Mouse (Mus musculus) liver, embryonic 16.5 days (tissue): ENCODE data around the gene Ndel1. TPM values are rescaled to one million over a fixed set of nuclear protein-coding genes. Genes with fewer than 3 reads are reported as not detected.

Source experiments
- ATAC-seq: fragments of 200-750 bp; cut with Nextera tagmentation; 2 replicates; pipeline ENCODE4 v1.8.0; 2017; ENCODE audit warnings: low read depth, mild to moderate bottlenecking, moderate number of reproducible peaks, moderate library complexity
- H3K27ac ChIP-seq: fragments of 300-500 bp; sonication (generic); 2 replicates; pipeline ENCODE4 v1.5.1; 2014; ENCODE audit warnings: mild to moderate bottlenecking, low read length
- H3K27me3 ChIP-seq: fragments of 300-500 bp; sonication (generic); 2 replicates; pipeline ENCODE4 v1.6.1; 2014; ENCODE audit warnings: low read depth, low read length, mixed read lengths; ENCODE audit not compliant: control insufficient read depth, insufficient read depth
- H3K36me3 ChIP-seq: fragments of 300-500 bp; sonication (generic); 2 replicates; pipeline ENCODE4 v1.6.1; 2014; ENCODE audit warnings: mild to moderate bottlenecking; ENCODE audit not compliant: control insufficient read depth, insufficient read depth
- H3K4me1 ChIP-seq: fragments of 300-500 bp; sonication (generic); 2 replicates; pipeline ENCODE4 v1.6.1; 2014; ENCODE audit warnings: low read depth, low read length, mixed read lengths; ENCODE audit not compliant: control insufficient read depth
- H3K4me2 ChIP-seq: fragments of 300-500 bp; sonication (generic); 2 replicates; pipeline ENCODE4 v1.6.1; 2014; ENCODE audit warnings: low read depth, low read length, mixed read lengths
- H3K4me3 ChIP-seq: fragments of 300-500 bp; sonication (generic); 2 replicates; pipeline ENCODE4 v1.5.1; 2014; ENCODE audit warnings: low read depth, mild to moderate bottlenecking, low read length
- H3K9ac ChIP-seq: fragments of 300-500 bp; sonication (generic); 2 replicates; pipeline ENCODE4 v1.6.1; 2014; ENCODE audit warnings: low read depth, low read length
- H3K9me3 ChIP-seq: fragments of 300-500 bp; sonication (generic); replicated peaks from 2 replicates; pipeline ENCODE4 v1.6.1; 2016; ENCODE audit warnings: low read length; ENCODE audit not compliant: control insufficient read depth
- WGBS: fragments of 180-500 bp; shearing (Covaris S2); extraction: QIAGEN DNeasy Blood & Tissue Kit; methylation state at CpG from one replicate; pipeline ENCODE4 v1.1.7; 2014; ENCODE audit not compliant: insufficient replicate concordance; 5-methylcytosine and 5-hydroxymethylcytosine counted together
- polyA plus RNA-seq: library from polyadenylated mRNA; unstranded; fragments of >200 nt; fragmentation: Nextera tagmentation; extraction: Ambion mirVana; gene quantifications from 2 replicates; pipeline ENCODE4 v1.2.1, GENCODE M21; 2015

Gene Ndel1
- polyA plus RNA-seq, 1 experiment from 2014 or later, result 38.6 TPM

GRCm38 (mm10) chr11:68819226-68819805 is 52.3 kb downstream of the Ndel1 start:
- no peak for ATAC-seq
- Histone ChIP-seq H3K27me3 (no peaks in the 10 kb centered on the region), H3K4me3 (no peak overlapping the region), H3K4me2 (no peak overlapping the region), H3K9me3 (no peaks in the 10 kb centered on the region), H3K36me3 (peaks cover 27% of the 10 kb centered on the region), H3K9ac (no peak overlapping the region), H3K4me1 (no peaks in the 10 kb centered on the region), H3K27ac (no peak overlapping the region)
- 88% methylated on average over 14 of the region's 14 CpGs for WGBS

- ATAC-seq, result no peak
- H3K9ac ChIP-seq, result no peak overlapping the region
- H3K27me3 ChIP-seq, result no peaks in the 10 kb centered on the region
- no peaks in the 10 kb centered on the region for H3K4me1 ChIP-seq
- WGBS, result 80% methylated on average over 8 of the region's 8 CpGs
- H3K4me3 ChIP-seq, result no peak overlapping the region
- no peaks in the 10 kb centered on the region for H3K9me3 ChIP-seq
- no peak overlapping the region for H3K27ac ChIP-seq
- H3K4me2 ChIP-seq, result no peak overlapping the region
- peaks cover 29% of the 10 kb centered on the region for H3K36me3 ChIP-seq
Measured at GRCm38 (mm10) chr11:68818416-68818815, 53.2 kb downstream of the Ndel1 start.

GRCm38 (mm10) chr11:68811881-68812577 is 59.6 kb downstream of the Ndel1 start:
- Histone ChIP-seq H3K4me1 (no peaks in the 10 kb centered on the region), H3K27me3 (no peaks in the 10 kb centered on the region), H3K4me3 (no peak overlapping the region), H3K9me3 (no peaks in the 10 kb centered on the region), H3K27ac (no peak overlapping the region), H3K4me2 (no peak overlapping the region), H3K36me3 (peaks cover 35% of the 10 kb centered on the region), H3K9ac (no peak overlapping the region)
- no peak for ATAC-seq
- WGBS, result 77% methylated on average over 9 of the region's 9 CpGs

- Histone ChIP-seq H3K27ac (no peak overlapping the region), H3K27me3 (no peaks in the 10 kb centered on the region), H3K9me3 (no peaks in the 10 kb centered on the region), H3K4me2 (no peak overlapping the region), H3K9ac (no peak overlapping the region), H3K4me1 (no peaks in the 10 kb centered on the region), H3K36me3 (peaks cover 25% of the 10 kb centered on the region), H3K4me3 (no peak overlapping the region)
- 29% methylated on average over 6 of the region's 6 CpGs for WGBS
- peak; percentile 21; the same call in 1 of the 2 replicates for ATAC-seq
Measured at GRCm38 (mm10) chr11:68807787-68808186, 63.9 kb downstream of the Ndel1 start.

GRCm38 (mm10) chr11:68805148-68805547 is 66.5 kb downstream of the Ndel1 start:
- H3K36me3 ChIP-seq, result peaks cover 25% of the 10 kb centered on the region

GRCm38 (mm10) chr11:68798258-68798657 is 73.4 kb downstream of the Ndel1 start:
- Histone ChIP-seq H3K4me2 (no peak overlapping the region), H3K27me3 (no peaks in the 10 kb centered on the region), H3K36me3 (peaks cover 37% of the 10 kb centered on the region), H3K4me3 (no peak overlapping the region), H3K4me1 (no peaks in the 10 kb centered on the region), H3K9ac (no peak overlapping the region), H3K27ac (no peak overlapping the region), H3K9me3 (no peaks in the 10 kb centered on the region)
- no peak for ATAC-seq
- 82% methylated on average over 10 of the region's 10 CpGs for WGBS

More at GRCm38 (mm10) chr11:68805148-68805547, 66.5 kb downstream of the Ndel1 start:
- Histone ChIP-seq H3K4me1 (no peaks in the 10 kb centered on the region), H3K9ac (no peak overlapping the region), H3K27me3 (no peaks in the 10 kb centered on the region), H3K9me3 (no peaks in the 10 kb centered on the region), H3K4me3 (no peak overlapping the region), H3K27ac (no peak overlapping the region), H3K4me2 (no peak overlapping the region)
- no peak for ATAC-seq
- WGBS, result 51% methylated on average over 4 of the region's 4 CpGs

GRCm38 (mm10) chr11:68791794-68792193 is 79.9 kb downstream of the Ndel1 start:
- Histone ChIP-seq H3K27ac (no peak overlapping the region), H3K9ac (no peak overlapping the region), H3K4me3 (no peak overlapping the region), H3K4me1 (no peaks in the 10 kb centered on the region), H3K9me3 (no peaks in the 10 kb centered on the region), H3K27me3 (no peaks in the 10 kb centered on the region), H3K36me3 (peaks cover 22% of the 10 kb centered on the region; the same call in 1 of the 2 replicates), H3K4me2 (no peak overlapping the region)
- WGBS, result 75% methylated on average over 9 of the region's 9 CpGs
- ATAC-seq, result peak; percentile 56; the same call in 1 of the 2 replicates

GRCm38 (mm10) chr11:68790720-68791119 is 80.9 kb downstream of the Ndel1 start:
- no peak overlapping the region for H3K4me3 ChIP-seq
- H3K9ac ChIP-seq, result no peak overlapping the region
- H3K4me2 ChIP-seq, result no peak overlapping the region
- H3K4me1 ChIP-seq, result no peaks in the 10 kb centered on the region
- WGBS, result 85% methylated on average over 10 of the region's 10 CpGs
- H3K9me3 ChIP-seq, result no peaks in the 10 kb centered on the region
- no peak overlapping the region for H3K27ac ChIP-seq
- ATAC-seq, result no peak
- no peaks in the 10 kb centered on the region for H3K27me3 ChIP-seq
- H3K36me3 ChIP-seq, result peaks cover 17% of the 10 kb centered on the region; the same call in 1 of the 2 replicates

- H3K4me3 ChIP-seq, result no peak overlapping the region
- 82% methylated on average over 9 of the region's 9 CpGs for WGBS
- H3K9me3 ChIP-seq, result no peaks in the 10 kb centered on the region
- H3K36me3 ChIP-seq, result peaks cover 3% of the 10 kb centered on the region; the same call in 1 of the 2 replicates
- H3K27me3 ChIP-seq, result no peaks in the 10 kb centered on the region
- H3K9ac ChIP-seq, result no peak overlapping the region
- H3K4me2 ChIP-seq, result no peak overlapping the region
- H3K4me1 ChIP-seq, result no peaks in the 10 kb centered on the region
- ATAC-seq, result no peak
- H3K27ac ChIP-seq, result no peak overlapping the region
Measured at GRCm38 (mm10) chr11:68787222-68787621, 84.4 kb downstream of the Ndel1 start.
